Mouse (Mus musculus) myocyte (in vitro differentiated cells): ENCODE measurements around the gene Nfkb1.

ENCODE experiments used
- MAX ChIP-seq: IDR thresholded peaks from one replicate; pipeline ENCODE4 v1.6.1; 2011; ENCODE audit warnings: low read depth, mild to moderate bottlenecking, control low read depth
- POLR2A ChIP-seq: IDR thresholded peaks from one replicate; pipeline ENCODE4 v1.6.1; 2011; ENCODE audit warnings: low read depth, mild to moderate bottlenecking, control low read depth, moderate library complexity; ENCODE audit not compliant: insufficient read length

DNA sequence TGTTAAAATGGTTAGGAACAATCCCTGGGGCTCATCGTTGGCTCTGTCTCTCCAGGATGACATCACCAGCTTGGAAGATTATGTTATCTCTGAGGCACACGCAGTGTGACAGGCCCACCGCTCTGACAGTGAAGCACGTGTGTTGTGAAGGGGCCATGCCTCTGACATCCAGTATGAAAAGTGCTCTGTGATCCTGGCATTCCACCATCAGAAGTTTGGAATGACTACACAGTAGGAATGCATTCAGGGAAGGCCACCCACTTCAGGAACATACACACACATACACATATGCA is 49.8 kb downstream of the Nfkb1 start:
- TF ChIP-seq POLR2A (no peak), MAX (no peak)
